Mouse (Mus musculus): ENCODE data around the gene D630003M21Rik. TPM values are rescaled to one million over a fixed set of nuclear protein-coding genes. Genes with fewer than 3 reads are reported as not detected.
A peak's percentile ranks its signal among the peaks of the same experiment; 100 is the strongest.

The D630003M21Rik gene
- polyA plus RNA-seq, 1 experiment from 2014 or later: 2.9 TPM

GRCm38 (mm10) chr2:158176763-158177162, 52.3 kb downstream of the D630003M21Rik start:
- no peak overlapping the region for H3K9ac ChIP-seq (ENCODE audit: low read depth, low read length)
- no peak overlapping the region for H3K4me2 ChIP-seq (ENCODE audit: low read depth, low read length)
- 90% methylated on average over 9 of the region's 9 CpGs for WGBS
- no peak overlapping the region for H3K4me3 ChIP-seq (ENCODE audit: low read length)
- H3K27ac ChIP-seq (ENCODE audit: low read length): no peak overlapping the region
- ATAC-seq: no peak
- no peaks in the 10 kb centered on the region for H3K27me3 ChIP-seq (replicated peaks; ENCODE audit: control insufficient read depth, insufficient read depth, low read length)
- no peaks in the 10 kb centered on the region for H3K9me3 ChIP-seq (ENCODE audit: control insufficient read depth, low read length)
- H3K4me1 ChIP-seq (ENCODE audit: control insufficient read depth, insufficient read depth, low read length): peaks cover 35% of the 10 kb centered on the region
- H3K36me3 ChIP-seq (ENCODE audit: control insufficient read depth, insufficient read depth, low read length): no peaks in the 10 kb centered on the region

DNA sequence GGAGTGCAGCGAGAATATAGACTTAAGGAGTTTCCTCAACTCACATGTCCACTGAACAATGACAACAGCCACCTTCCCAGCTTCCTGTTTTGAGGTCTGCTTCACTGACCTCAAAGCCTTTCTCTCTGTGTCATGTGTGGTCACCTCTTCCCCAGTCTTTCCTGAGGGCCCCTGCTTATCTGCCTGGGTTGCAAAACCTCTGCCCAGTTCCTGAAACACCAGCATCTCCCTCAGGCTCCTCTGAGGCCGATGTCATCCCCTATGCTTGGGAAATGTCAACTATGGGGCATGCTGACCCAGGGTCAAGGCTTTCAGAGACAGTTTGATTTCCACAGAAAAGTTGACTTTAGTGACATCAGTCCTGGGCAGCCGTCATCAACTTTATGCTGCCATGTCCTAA, 53.6 kb downstream of the D630003M21Rik start:
- H3K4me3 ChIP-seq (ENCODE audit: low read length): no peak overlapping the region
- WGBS: 59% methylated on average over 3 of the region's 3 CpGs
- H3K4me1 ChIP-seq (ENCODE audit: control insufficient read depth, insufficient read depth, low read length): peaks cover 35% of the 10 kb centered on the region
- H3K27ac ChIP-seq (ENCODE audit: low read length): no peak overlapping the region
- ATAC-seq: 0 out of 2 replicates have a peak, but pooled peaks have one; percentile 17
- no peaks in the 10 kb centered on the region for H3K9me3 ChIP-seq (ENCODE audit: control insufficient read depth, low read length)
- H3K9ac ChIP-seq (ENCODE audit: low read depth, low read length): no peak overlapping the region
- no peak overlapping the region for H3K4me2 ChIP-seq (ENCODE audit: low read depth, low read length)
- no peaks in the 10 kb centered on the region for H3K36me3 ChIP-seq (ENCODE audit: control insufficient read depth, insufficient read depth, low read length)
- H3K27me3 ChIP-seq (replicated peaks; ENCODE audit: control insufficient read depth, insufficient read depth, low read length): no peaks in the 10 kb centered on the region

- Histone ChIP-seq H3K9ac (ENCODE audit: low read depth, low read length) (no peak overlapping the region), H3K4me1 (ENCODE audit: control insufficient read depth, insufficient read depth, low read length) (peaks cover 32% of the 10 kb centered on the region), H3K27ac (ENCODE audit: low read length) (no peak overlapping the region), H3K9me3 (ENCODE audit: control insufficient read depth, low read length) (no peaks in the 10 kb centered on the region), H3K27me3 (replicated peaks; ENCODE audit: control insufficient read depth, insufficient read depth, low read length) (no peaks in the 10 kb centered on the region), H3K36me3 (ENCODE audit: control insufficient read depth, insufficient read depth, low read length) (no peaks in the 10 kb centered on the region), H3K4me3 (ENCODE audit: low read length) (no peak overlapping the region), H3K4me2 (ENCODE audit: low read depth, low read length) (no peak overlapping the region)
- 88% methylated on average over 15 of the region's 15 CpGs for WGBS
- ATAC-seq: no peak
Measured at GRCm38 (mm10) chr2:158174958-158175357, 54.1 kb downstream of the D630003M21Rik start.

- no peak overlapping the region for H3K9ac ChIP-seq (ENCODE audit: low read depth, low read length)
- H3K27me3 ChIP-seq (replicated peaks; ENCODE audit: control insufficient read depth, insufficient read depth, low read length): no peaks in the 10 kb centered on the region
- WGBS: 78% methylated on average over 5 of the region's 5 CpGs
- H3K9me3 ChIP-seq (ENCODE audit: control insufficient read depth, low read length): no peaks in the 10 kb centered on the region
- H3K4me2 ChIP-seq (ENCODE audit: low read depth, low read length): no peak overlapping the region
- no peak overlapping the region for H3K27ac ChIP-seq (ENCODE audit: low read length)
- no peak for ATAC-seq
- peaks cover 27% of the 10 kb centered on the region for H3K4me1 ChIP-seq (ENCODE audit: control insufficient read depth, insufficient read depth, low read length)
- no peaks in the 10 kb centered on the region for H3K36me3 ChIP-seq (ENCODE audit: control insufficient read depth, insufficient read depth, low read length)
- H3K4me3 ChIP-seq (ENCODE audit: low read length): no peak overlapping the region
Measured at GRCm38 (mm10) chr2:158174438-158174837, 54.6 kb downstream of the D630003M21Rik start.

- H3K4me1 ChIP-seq (ENCODE audit: control insufficient read depth, insufficient read depth, low read length): peaks cover 18% of the 10 kb centered on the region
- no peak overlapping the region for H3K4me2 ChIP-seq (ENCODE audit: low read depth, low read length)
- no peak overlapping the region for H3K4me3 ChIP-seq (ENCODE audit: low read length)
- H3K36me3 ChIP-seq (ENCODE audit: control insufficient read depth, insufficient read depth, low read length): no peaks in the 10 kb centered on the region
- no peaks in the 10 kb centered on the region for H3K27me3 ChIP-seq (replicated peaks; ENCODE audit: control insufficient read depth, insufficient read depth, low read length)
- H3K27ac ChIP-seq (ENCODE audit: low read length): no peak overlapping the region
- ATAC-seq: no peak
- no peaks in the 10 kb centered on the region for H3K9me3 ChIP-seq (ENCODE audit: control insufficient read depth, low read length)
- 86% methylated on average over 2 of the region's 2 CpGs for WGBS
- no peak overlapping the region for H3K9ac ChIP-seq (ENCODE audit: low read depth, low read length)
Measured at GRCm38 (mm10) chr2:158170394-158170793, 58.6 kb downstream of the D630003M21Rik start.

DNA sequence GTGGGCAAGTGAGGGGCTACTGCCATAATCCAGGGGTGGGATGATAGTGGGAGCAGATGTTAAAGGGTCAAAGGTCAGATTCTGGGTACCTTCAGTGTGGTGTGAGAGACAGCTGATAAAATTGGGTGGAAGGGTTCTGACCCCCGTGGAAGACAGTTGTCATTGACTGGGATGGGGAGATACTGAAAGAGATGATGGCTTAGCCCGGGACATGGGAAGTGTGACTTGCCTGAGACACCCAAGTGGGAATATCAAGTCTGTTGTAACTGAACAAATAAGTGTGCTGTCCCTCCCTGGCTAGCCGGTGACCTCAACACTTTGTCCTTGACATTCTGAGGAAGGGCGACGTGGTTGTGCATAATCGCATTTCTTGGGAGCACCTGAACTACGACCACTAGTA, 59.3 kb downstream of the D630003M21Rik start:
- no peak for ATAC-seq
- H3K27ac ChIP-seq (ENCODE audit: low read length): no peak overlapping the region
- H3K9me3 ChIP-seq (ENCODE audit: control insufficient read depth, low read length): no peaks in the 10 kb centered on the region
- H3K9ac ChIP-seq (ENCODE audit: low read depth, low read length): no peak overlapping the region
- no peaks in the 10 kb centered on the region for H3K27me3 ChIP-seq (replicated peaks; ENCODE audit: control insufficient read depth, insufficient read depth, low read length)
- H3K4me3 ChIP-seq (ENCODE audit: low read length): no peak overlapping the region
- no peaks in the 10 kb centered on the region for H3K36me3 ChIP-seq (ENCODE audit: control insufficient read depth, insufficient read depth, low read length)
- 83% methylated on average over 7 of the region's 7 CpGs for WGBS
- H3K4me1 ChIP-seq (ENCODE audit: control insufficient read depth, insufficient read depth, low read length): peaks cover 12% of the 10 kb centered on the region
- H3K4me2 ChIP-seq (ENCODE audit: low read depth, low read length): no peak overlapping the region

DNA sequence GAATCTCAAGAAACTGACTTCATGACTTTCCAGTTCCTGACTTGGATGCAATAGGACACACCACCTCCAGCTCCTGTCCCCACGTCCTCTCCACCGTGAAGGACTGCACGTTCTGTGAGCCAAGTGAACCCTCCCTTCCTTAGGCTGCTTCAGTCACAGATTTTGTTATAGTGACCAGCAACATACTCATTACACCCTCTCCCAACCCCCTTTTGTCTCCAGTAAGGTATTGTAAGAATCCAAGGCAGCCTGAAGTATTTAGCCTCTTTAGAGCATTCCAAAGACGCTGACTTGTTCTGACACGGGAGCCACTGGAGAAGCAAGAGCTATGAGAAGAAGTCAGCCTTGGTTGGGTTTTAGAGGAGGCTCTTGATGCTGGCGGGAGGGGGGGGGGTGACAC, 59.7 kb downstream of the D630003M21Rik start:
- H3K4me2 ChIP-seq (ENCODE audit: low read depth, low read length): no peak overlapping the region
- no peak overlapping the region for H3K27ac ChIP-seq (ENCODE audit: low read length)
- H3K4me1 ChIP-seq (ENCODE audit: control insufficient read depth, insufficient read depth, low read length): peaks cover 10% of the 10 kb centered on the region
- H3K9ac ChIP-seq (ENCODE audit: low read depth, low read length): no peak overlapping the region
- no peaks in the 10 kb centered on the region for H3K9me3 ChIP-seq (ENCODE audit: control insufficient read depth, low read length)
- WGBS: 76% methylated on average over 6 of the region's 6 CpGs
- no peak overlapping the region for H3K4me3 ChIP-seq (ENCODE audit: low read length)
- no peaks in the 10 kb centered on the region for H3K27me3 ChIP-seq (replicated peaks; ENCODE audit: control insufficient read depth, insufficient read depth, low read length)
- no peak for ATAC-seq
- H3K36me3 ChIP-seq (ENCODE audit: control insufficient read depth, insufficient read depth, low read length): no peaks in the 10 kb centered on the region

DNA sequence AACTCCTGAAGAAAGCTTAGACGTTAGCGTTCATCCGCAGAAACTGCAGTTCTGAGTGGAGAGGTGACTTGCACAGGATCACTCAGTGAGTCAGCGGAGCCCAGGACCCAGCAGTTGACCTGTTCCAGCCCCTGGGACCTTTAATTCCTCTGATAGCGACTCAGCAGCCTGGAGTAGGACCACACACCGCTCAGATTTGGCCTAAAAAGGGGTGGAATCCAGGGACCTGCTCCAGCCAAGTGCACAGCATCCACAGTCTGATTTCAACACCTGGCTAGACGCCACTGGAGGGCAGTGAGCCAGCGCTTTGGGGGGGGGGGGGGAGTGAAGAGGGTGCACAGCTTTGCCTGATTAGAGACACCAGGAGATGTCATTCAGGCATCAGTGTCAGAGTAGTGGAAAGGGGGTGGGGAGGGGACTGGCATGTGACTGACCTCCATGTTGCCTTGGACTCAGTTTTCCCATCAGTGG, 60.2 kb downstream of the D630003M21Rik start:
- Histone ChIP-seq H3K9me3 (ENCODE audit: control insufficient read depth, low read length) (no peaks in the 10 kb centered on the region), H3K27ac (ENCODE audit: low read length) (no peak overlapping the region), H3K4me3 (ENCODE audit: low read length) (no peak overlapping the region), H3K4me1 (ENCODE audit: control insufficient read depth, insufficient read depth, low read length) (peaks cover 10% of the 10 kb centered on the region), H3K27me3 (replicated peaks; ENCODE audit: control insufficient read depth, insufficient read depth, low read length) (no peaks in the 10 kb centered on the region), H3K36me3 (ENCODE audit: control insufficient read depth, insufficient read depth, low read length) (no peaks in the 10 kb centered on the region), H3K4me2 (ENCODE audit: low read depth, low read length) (no peak overlapping the region), H3K9ac (ENCODE audit: low read depth, low read length) (no peak overlapping the region)
- peak; percentile 23; the same call in 1 of the 2 replicates for ATAC-seq
- 57% methylated on average over 8 of the region's 8 CpGs for WGBS

GRCm38 (mm10) chr2:158167496-158168205, 61.4 kb downstream of the D630003M21Rik start:
- 60% methylated on average over 9 of the region's 9 CpGs for WGBS
- Histone ChIP-seq H3K4me2 (ENCODE audit: low read depth, low read length) (no peak overlapping the region), H3K27ac (ENCODE audit: low read length) (no peak overlapping the region), H3K4me1 (ENCODE audit: control insufficient read depth, insufficient read depth, low read length) (peaks cover 10% of the 10 kb centered on the region), H3K27me3 (replicated peaks; ENCODE audit: control insufficient read depth, insufficient read depth, low read length) (no peaks in the 10 kb centered on the region), H3K4me3 (ENCODE audit: low read length) (no peak overlapping the region), H3K9me3 (ENCODE audit: control insufficient read depth, low read length) (no peaks in the 10 kb centered on the region), H3K9ac (ENCODE audit: low read depth, low read length) (no peak overlapping the region), H3K36me3 (ENCODE audit: control insufficient read depth, insufficient read depth, low read length) (no peaks in the 10 kb centered on the region)
- ATAC-seq: no peak

GRCm38 (mm10) chr2:158166628-158167027, 62.4 kb downstream of the D630003M21Rik start:
- ATAC-seq: peak; percentile 42; the same call in 1 of the 2 replicates
- H3K27ac ChIP-seq (ENCODE audit: low read length): no peak overlapping the region

More at GRCm38 (mm10) chr2:158166628-158167027, 62.4 kb downstream of the D630003M21Rik start:
- 77% methylated on average over 7 of the region's 7 CpGs for WGBS
- Histone ChIP-seq H3K9me3 (ENCODE audit: control insufficient read depth, low read length) (no peaks in the 10 kb centered on the region), H3K4me2 (ENCODE audit: low read depth, low read length) (no peak overlapping the region), H3K4me1 (ENCODE audit: control insufficient read depth, insufficient read depth, low read length) (peaks cover 10% of the 10 kb centered on the region), H3K4me3 (ENCODE audit: low read length) (no peak overlapping the region), H3K36me3 (ENCODE audit: control insufficient read depth, insufficient read depth, low read length) (no peaks in the 10 kb centered on the region), H3K9ac (ENCODE audit: low read depth, low read length) (no peak overlapping the region), H3K27me3 (replicated peaks; ENCODE audit: control insufficient read depth, insufficient read depth, low read length) (no peaks in the 10 kb centered on the region)
